ENCODE assay signal across 28 mouse cellular contexts in the genomic region with DNA sequence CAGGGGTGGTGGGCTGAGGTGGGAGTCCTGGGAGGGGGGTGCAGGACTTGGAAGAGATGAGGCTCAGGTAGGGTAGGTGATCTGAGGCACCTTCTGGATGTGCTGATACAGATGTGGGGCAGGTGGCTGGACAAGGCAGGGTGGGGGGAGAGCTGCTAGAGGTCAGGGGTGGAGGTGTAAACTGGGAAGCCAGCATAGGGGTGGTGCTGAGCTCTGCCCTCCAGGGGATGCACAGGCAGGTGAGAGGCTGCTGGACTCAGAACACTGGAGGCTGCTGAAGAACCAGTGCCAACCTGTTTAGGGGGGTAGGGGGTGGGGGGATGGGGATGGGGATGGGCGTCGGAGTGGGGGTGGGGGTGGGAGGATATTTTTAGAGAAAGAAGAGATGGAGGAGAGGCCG. TPM values are rescaled to one million over a fixed set of nuclear protein-coding genes. Genes with fewer than 3 reads are reported as not detected.
"Had no signal": no experiment of that assay in that cellular context is flagged by ENCODE, and none has a peak within 500 bp of the region (broad histone marks: within the 10 kb centered on the region; RNA-seq: fewer than 3 reads in every experiment).

No protein-coding gene starts in this region.

- H3K36me3 ChIP-seq: embryonic facial prominence, embryonic 10.5 days; embryonic facial prominence, embryonic 12.5 days; embryonic facial prominence, embryonic 13.5 days; embryonic facial prominence, embryonic 15.5 days; forebrain, embryonic 10.5 days; forebrain, embryonic 12.5 days; forebrain, embryonic 15.5 days; heart, embryonic 10.5 days had no signal

- DNase-seq: cerebellum, adult 9-11 months; cerebellum, postnatal 10 days; cerebellum, postnatal 14 days; cerebellum, postnatal 25 days; cerebellum, postnatal 36 days; embryo, embryonic 11 days; forebrain, postnatal 0 days; gastrocnemius, adult 2 months; gastrocnemius, postnatal 10 days; gastrocnemius, postnatal 14 days; gastrocnemius, postnatal 36 days; heart, adult 11 months; heart, adult 18-20 months; heart, adult 2 months had no signal

- H3K9ac ChIP-seq: embryonic facial prominence, embryonic 12.5 days; embryonic facial prominence, embryonic 13.5 days; embryonic facial prominence, embryonic 15.5 days; forebrain, embryonic 12.5 days; forebrain, embryonic 13.5 days; forebrain, embryonic 15.5 days; forebrain, postnatal 0 days had no signal

- H3K4me3 ChIP-seq: embryonic facial prominence, embryonic 10.5 days; embryonic facial prominence, embryonic 12.5 days; embryonic facial prominence, embryonic 13.5 days; embryonic facial prominence, embryonic 15.5 days; erythroblast, embryonic 14.5 days; forebrain, embryonic 10.5 days; forebrain, embryonic 12.5 days; forebrain, embryonic 13.5 days; forebrain, embryonic 15.5 days; gastrocnemius, adult 2 months; heart, adult 2 months; heart, embryonic 10.5 days had no signal

- H3K4me2 ChIP-seq: embryonic facial prominence, embryonic 12.5 days; embryonic facial prominence, embryonic 13.5 days; embryonic facial prominence, embryonic 15.5 days; forebrain, embryonic 12.5 days; forebrain, embryonic 13.5 days; forebrain, embryonic 15.5 days had no signal

- ATAC-seq: forebrain, embryonic 13.5 days; forebrain, embryonic 14.5 days; forebrain, embryonic 15.5 days; forebrain, embryonic 16.5 days; forebrain, postnatal 0 days had no signal

- H3K9me3 ChIP-seq: embryonic facial prominence, embryonic 10.5 days; embryonic facial prominence, embryonic 12.5 days; embryonic facial prominence, embryonic 13.5 days; embryonic facial prominence, embryonic 15.5 days; forebrain, embryonic 12.5 days; forebrain, embryonic 13.5 days; forebrain, embryonic 15.5 days; heart, embryonic 10.5 days had no signal

- H3K27ac ChIP-seq: embryonic facial prominence, embryonic 10.5 days; embryonic facial prominence, embryonic 12.5 days; embryonic facial prominence, embryonic 13.5 days; embryonic facial prominence, embryonic 15.5 days; forebrain, embryonic 10.5 days; forebrain, embryonic 12.5 days; forebrain, embryonic 13.5 days; forebrain, embryonic 15.5 days; gastrocnemius, adult 2 months; heart, adult 2 months; heart, embryonic 10.5 days had no signal

RNA-seq across cellular contexts. Expression of gene Kctd15, which starts 14.2 kb away (rescaled TPM):
- total RNA-seq: common myeloid progenitor, adult 5-6 weeks; granulocyte monocyte progenitor cell, adult 5-6 weeks had no signal
- polyA plus RNA-seq: erythroblast, embryonic 14.5 days had no signal
